Mouse (Mus musculus): ENCODE data around the gene Vmn2r58. TPM values are rescaled to one million over a fixed set of nuclear protein-coding genes. Genes with fewer than 3 reads are reported as not detected.
"Not testable (repeated sequence)": the region's sequence is repeated elsewhere in the genome, so short reads cannot be mapped to it uniquely, and the experiment has no call there.

Gene Vmn2r58
- polyA plus RNA-seq (2015; fragmentation: Nextera tagmentation; extraction: Ambion mirVana) = not detected in 2 replicates

GRCm38 (mm10) chr7:41872612-41873011 is at the start of gene Vmn2r58:
Gene Vmn2r58 (minus strand): TSS chr7:41872712.
- H3K4me2 ChIP-seq (ENCODE audit: low read depth, low read length); ATAC-seq (ENCODE audit: low read depth); H3K27me3 ChIP-seq (ENCODE audit: control insufficient read depth, insufficient read depth, low read depth, low read length); H3K27ac ChIP-seq (ENCODE audit: low read length); H3K4me1 ChIP-seq (replicated peaks; ENCODE audit: control insufficient read depth, insufficient read depth, low read length); H3K9ac ChIP-seq (ENCODE audit: low read length); H3K36me3 ChIP-seq (ENCODE audit: control insufficient read depth, insufficient read depth, low read length); H3K4me3 ChIP-seq (ENCODE audit: low read length); H3K9me3 ChIP-seq (ENCODE audit: control insufficient read depth, low read length): not testable (repeated sequence)
- 77% methylated on average over 5 of the region's 5 CpGs for WGBS

Other genes starting within 250 kb of the Vmn2r58 start
- gene Zfp788, start 239.5 kb downstream of the Vmn2r58 start, polyA plus RNA-seq (2015; fragmentation: Nextera tagmentation; extraction: Ambion mirVana) = 10.8 and 12.0 TPM in 2 replicates
- gene Vmn2r59, start 186.3 kb upstream of the Vmn2r58 start, polyA plus RNA-seq (2015; fragmentation: Nextera tagmentation; extraction: Ambion mirVana) = not detected in 2 replicates
- gene Vmn2r60, start 235.1 kb upstream of the Vmn2r58 start, polyA plus RNA-seq (2015; fragmentation: Nextera tagmentation; extraction: Ambion mirVana) = not detected in 2 replicates

Data from lung, embryonic 16.5 days (tissue).